Mouse (Mus musculus): Measurements from ENCODE around the gene Tnfaip6. TPM values are rescaled to one million over a fixed set of nuclear protein-coding genes. Genes with fewer than 3 reads are reported as not detected.
A peak's percentile ranks its signal among the peaks of the same experiment; 100 is the strongest.
"Not testable (repeated sequence)": the region's sequence is repeated elsewhere in the genome, so short reads cannot be mapped to it uniquely, and the experiment has no call there.

Gene Tnfaip6
- 46.7 and 52.5 TPM in 2 replicates for polyA plus RNA-seq (2015; fragmentation: Nextera tagmentation; extraction: Ambion mirVana)

DNA sequence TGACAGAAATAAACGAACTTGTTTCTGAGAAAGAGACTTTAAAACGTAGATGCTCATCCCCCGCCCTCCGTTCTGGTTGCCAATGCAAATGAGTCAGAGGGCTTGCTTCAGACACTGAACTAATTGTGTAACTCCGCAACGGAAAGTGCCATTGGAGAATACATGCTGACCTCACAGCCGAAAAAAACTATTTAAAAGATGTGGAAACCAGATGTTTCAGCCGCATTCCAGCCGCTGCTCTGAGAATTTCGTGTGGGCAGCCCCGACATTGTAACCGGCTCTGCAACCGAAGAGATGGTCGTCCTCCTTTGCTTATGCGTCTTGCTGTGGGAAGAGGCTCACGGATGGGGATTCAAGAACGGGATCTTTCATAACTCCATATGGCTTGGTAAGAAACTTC lies at the start of gene Tnfaip6:
Gene Tnfaip6, plus strand, starts transcription at position 128 of the 400 bp plus-strand sequence.
- Histone ChIP-seq H3K4me3 (peak within 1 kb of the TSS; percentile 51), H3K4me1 (peaks cover 8% of the 10 kb centered on the region), H3K27me3 (no peaks in the 10 kb centered on the region), H3K4me2 (peak within 1 kb of the TSS; percentile 54), H3K27ac (peak within 1 kb of the TSS; percentile 79), H3K36me3 (no peaks in the 10 kb centered on the region), H3K9ac (peak within 1 kb of the TSS; percentile 45; the same call in 1 of the 2 replicates), H3K9me3 (no peaks in the 10 kb centered on the region)
- peak; percentile 63; the same call in 1 of the 2 replicates for ATAC-seq (ENCODE audit: insufficient number of reproducible peaks, low FRiP score, low TSS enrichment, low read depth)
- WGBS, result under 1% methylated on average over 17 of the region's 17 CpGs

DNA sequence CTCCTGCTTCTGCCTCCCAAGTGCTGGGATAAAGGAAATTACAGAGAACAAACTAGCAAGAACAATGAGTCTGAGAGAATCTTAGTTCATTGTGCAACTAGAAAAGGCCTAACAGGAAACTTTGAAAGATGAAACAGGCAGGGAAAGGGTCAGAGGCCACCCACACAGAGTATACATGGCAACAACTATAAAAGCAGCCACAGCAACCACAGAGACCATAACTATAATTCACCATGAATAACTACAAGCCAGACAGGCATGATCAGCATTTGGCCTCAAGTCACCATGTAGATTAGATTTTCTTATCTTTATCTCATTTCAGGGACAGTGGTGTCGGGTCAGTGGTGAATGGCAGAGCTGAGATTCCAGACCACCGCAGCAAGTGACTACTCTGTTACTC lies 48.2 kb upstream of the Tnfaip6 start:
- Histone ChIP-seq H3K4me2 (no peak overlapping the region), H3K27ac (no peak overlapping the region), H3K9ac (no peak overlapping the region), H3K9me3 (no peaks in the 10 kb centered on the region), H3K36me3 (no peaks in the 10 kb centered on the region), H3K4me3 (no peak overlapping the region), H3K27me3 (no peaks in the 10 kb centered on the region), H3K4me1 (no peaks in the 10 kb centered on the region)
- 77% methylated on average over 2 of the region's 2 CpGs for WGBS
- ATAC-seq (ENCODE audit: insufficient number of reproducible peaks, low FRiP score, low TSS enrichment, low read depth), result no peak

DNA sequence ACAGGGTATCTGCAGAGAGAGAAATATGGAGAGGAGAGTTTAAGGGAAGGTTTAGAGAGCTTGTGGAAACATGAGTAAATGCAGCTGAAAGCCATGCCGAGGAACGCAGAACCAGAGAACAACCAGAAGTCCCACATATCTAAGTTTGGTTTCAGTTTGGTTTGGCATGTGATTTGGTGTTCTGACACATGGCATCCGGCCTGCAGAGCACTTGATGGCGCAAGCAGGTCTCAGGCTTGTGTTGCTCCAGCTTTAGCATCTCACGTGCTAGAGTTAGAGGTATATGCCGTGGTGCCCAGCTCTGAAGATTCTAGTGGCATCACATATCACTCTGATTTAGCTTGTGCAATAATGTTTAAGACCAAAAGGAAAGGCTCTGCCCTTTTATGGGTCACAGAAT lies 46.4 kb upstream of the Tnfaip6 start:
- WGBS, result 84% methylated on average over 6 of the region's 6 CpGs
- H3K27me3 ChIP-seq, result no peaks in the 10 kb centered on the region
- no peak overlapping the region for H3K4me3 ChIP-seq
- no peak overlapping the region for H3K27ac ChIP-seq
- ATAC-seq (ENCODE audit: insufficient number of reproducible peaks, low FRiP score, low TSS enrichment, low read depth), result no peak
- H3K4me2 ChIP-seq, result no peak overlapping the region
- no peaks in the 10 kb centered on the region for H3K4me1 ChIP-seq
- no peaks in the 10 kb centered on the region for H3K36me3 ChIP-seq
- no peaks in the 10 kb centered on the region for H3K9me3 ChIP-seq
- H3K9ac ChIP-seq, result no peak overlapping the region

DNA sequence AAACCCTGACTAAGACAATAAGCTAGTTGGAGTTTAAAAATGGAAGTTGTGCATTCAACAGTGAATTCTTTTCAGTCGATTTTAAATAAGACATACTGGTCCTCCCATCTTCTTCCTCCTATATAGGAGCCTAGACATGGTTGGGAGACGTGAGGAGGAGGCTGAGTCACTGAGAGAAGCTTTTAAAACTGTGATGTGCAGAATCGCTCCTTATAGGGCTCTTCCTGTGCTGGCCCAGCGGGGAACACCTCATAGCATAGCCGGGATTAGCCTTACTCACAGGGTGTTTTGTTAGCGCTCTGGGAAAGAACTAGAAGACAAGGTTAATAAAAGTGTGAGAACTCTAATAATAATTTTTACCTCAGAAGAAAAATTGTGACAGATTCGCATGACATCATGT lies 37.8 kb upstream of the Tnfaip6 start:
- no peaks in the 10 kb centered on the region for H3K36me3 ChIP-seq
- no peak overlapping the region for H3K9ac ChIP-seq
- no peaks in the 10 kb centered on the region for H3K27me3 ChIP-seq
- no peak overlapping the region for H3K4me3 ChIP-seq
- 52% methylated on average over 7 of the region's 7 CpGs for WGBS
- no peak for ATAC-seq (ENCODE audit: insufficient number of reproducible peaks, low FRiP score, low TSS enrichment, low read depth)
- no peaks in the 10 kb centered on the region for H3K4me1 ChIP-seq
- no peak overlapping the region for H3K27ac ChIP-seq
- H3K9me3 ChIP-seq, result no peaks in the 10 kb centered on the region
- H3K4me2 ChIP-seq, result no peak overlapping the region

DNA sequence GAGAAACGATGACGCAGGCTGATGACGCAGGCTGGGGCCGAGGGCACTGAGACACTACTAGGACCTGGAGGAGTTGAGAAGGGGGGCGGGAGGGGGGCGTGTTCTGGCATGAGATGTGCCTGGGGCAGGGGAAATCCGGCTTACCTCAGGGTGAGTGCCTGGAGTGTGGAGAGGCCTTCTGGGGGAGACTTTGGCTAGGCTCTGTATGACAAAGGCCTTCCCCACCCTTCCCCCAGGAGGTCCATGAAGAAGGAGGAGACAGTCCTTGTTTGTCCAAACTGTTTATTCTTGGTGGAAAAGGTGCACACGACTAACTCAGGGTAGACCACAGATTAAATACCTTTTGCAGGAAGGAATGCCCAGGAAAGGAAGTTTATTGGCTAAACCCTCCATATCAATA lies 36.3 kb upstream of the Tnfaip6 start:
- no peak for ATAC-seq (ENCODE audit: insufficient number of reproducible peaks, low FRiP score, low TSS enrichment, low read depth)
- 79% methylated on average over 8 of the region's 8 CpGs for WGBS
- H3K4me2 ChIP-seq, result no peak overlapping the region
- H3K4me1 ChIP-seq, result peaks cover 8% of the 10 kb centered on the region
- no peak overlapping the region for H3K4me3 ChIP-seq
- no peaks in the 10 kb centered on the region for H3K9me3 ChIP-seq
- H3K9ac ChIP-seq, result no peak overlapping the region
- H3K36me3 ChIP-seq, result no peaks in the 10 kb centered on the region
- H3K27me3 ChIP-seq, result no peaks in the 10 kb centered on the region
- H3K27ac ChIP-seq, result no peak overlapping the region

DNA sequence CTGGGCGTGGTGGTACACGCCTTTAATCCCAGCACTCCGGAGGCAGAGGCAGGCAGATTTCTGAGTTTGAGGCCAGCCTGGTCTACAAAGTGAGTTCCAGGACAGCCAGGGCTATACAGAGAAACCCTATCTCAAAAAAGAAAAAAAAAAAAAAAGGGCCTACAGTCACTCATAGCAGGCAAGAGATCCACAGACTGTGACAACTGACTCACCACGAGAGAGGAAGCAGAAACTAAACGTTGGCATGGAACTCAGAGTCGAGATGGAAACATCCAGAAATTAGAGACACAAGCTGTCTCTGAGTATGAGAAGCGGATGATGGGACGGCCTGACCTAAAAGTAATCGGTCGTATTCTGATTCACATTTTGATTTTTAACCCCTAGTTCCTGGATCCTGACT lies 35.5 kb upstream of the Tnfaip6 start:
- H3K27ac ChIP-seq; H3K9me3 ChIP-seq; H3K4me2 ChIP-seq; H3K9ac ChIP-seq; H3K36me3 ChIP-seq; ATAC-seq (ENCODE audit: insufficient number of reproducible peaks, low FRiP score, low TSS enrichment, low read depth); H3K27me3 ChIP-seq; H3K4me3 ChIP-seq: not testable (repeated sequence)
- 90% methylated on average over 10 of the region's 10 CpGs for WGBS
- peaks cover 13% of the 10 kb centered on the region for H3K4me1 ChIP-seq

DNA sequence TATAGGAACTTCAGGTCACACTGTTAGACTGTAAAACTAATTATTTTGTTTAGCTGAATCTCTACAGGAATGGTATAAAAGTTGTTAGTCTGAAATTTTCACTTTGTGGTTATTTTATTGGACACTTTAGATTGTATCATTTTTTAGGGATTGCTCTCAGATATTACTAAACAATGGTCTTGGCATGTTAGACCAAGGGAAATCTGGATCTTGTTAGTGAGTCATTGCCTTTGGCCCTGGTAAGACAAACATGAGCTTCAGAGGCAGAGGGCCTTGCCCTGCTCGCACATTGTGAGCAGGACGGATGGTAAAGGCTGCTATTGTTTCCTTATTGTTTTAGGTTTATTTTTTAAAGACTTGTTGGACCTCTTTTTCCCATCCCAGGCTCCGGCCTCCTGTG lies 31.4 kb upstream of the Tnfaip6 start:
- H3K4me1 ChIP-seq, result peaks cover 13% of the 10 kb centered on the region
- WGBS, result 35% methylated on average over 3 of the region's 3 CpGs
- no peaks in the 10 kb centered on the region for H3K36me3 ChIP-seq
- no peak overlapping the region for H3K4me3 ChIP-seq
- no peaks in the 10 kb centered on the region for H3K9me3 ChIP-seq
- H3K27me3 ChIP-seq, result no peaks in the 10 kb centered on the region
- H3K4me2 ChIP-seq, result no peak overlapping the region
- H3K27ac ChIP-seq, result no peak overlapping the region
- no peak overlapping the region for H3K9ac ChIP-seq
- no peak for ATAC-seq (ENCODE audit: insufficient number of reproducible peaks, low FRiP score, low TSS enrichment, low read depth)

DNA sequence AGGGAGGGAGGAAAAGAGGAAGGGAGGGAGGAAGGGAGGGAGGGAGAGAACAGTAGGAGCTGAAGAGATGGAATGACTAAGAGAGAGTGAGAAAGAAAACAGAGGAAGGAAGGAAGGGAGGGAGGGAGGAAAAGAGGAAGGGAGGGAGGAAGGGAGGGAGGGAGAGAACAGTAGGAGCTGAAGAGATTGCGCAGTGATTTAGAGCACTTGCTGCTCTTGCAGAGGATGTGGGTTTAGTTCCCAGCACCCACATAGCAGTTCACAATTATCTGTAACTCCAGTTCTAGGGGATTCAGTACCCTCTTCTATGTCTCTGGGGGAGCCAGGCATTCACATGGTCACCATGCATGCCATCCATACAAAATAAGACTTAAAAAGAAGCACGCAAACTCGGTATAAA lies 26.0 kb upstream of the Tnfaip6 start:
- H3K4me1 ChIP-seq; H3K27me3 ChIP-seq; ATAC-seq (ENCODE audit: insufficient number of reproducible peaks, low FRiP score, low TSS enrichment, low read depth); H3K36me3 ChIP-seq; H3K4me3 ChIP-seq; H3K27ac ChIP-seq; H3K4me2 ChIP-seq; H3K9me3 ChIP-seq; H3K9ac ChIP-seq: not testable (repeated sequence)
- WGBS, result 83% methylated on average over 3 of the region's 3 CpGs

DNA sequence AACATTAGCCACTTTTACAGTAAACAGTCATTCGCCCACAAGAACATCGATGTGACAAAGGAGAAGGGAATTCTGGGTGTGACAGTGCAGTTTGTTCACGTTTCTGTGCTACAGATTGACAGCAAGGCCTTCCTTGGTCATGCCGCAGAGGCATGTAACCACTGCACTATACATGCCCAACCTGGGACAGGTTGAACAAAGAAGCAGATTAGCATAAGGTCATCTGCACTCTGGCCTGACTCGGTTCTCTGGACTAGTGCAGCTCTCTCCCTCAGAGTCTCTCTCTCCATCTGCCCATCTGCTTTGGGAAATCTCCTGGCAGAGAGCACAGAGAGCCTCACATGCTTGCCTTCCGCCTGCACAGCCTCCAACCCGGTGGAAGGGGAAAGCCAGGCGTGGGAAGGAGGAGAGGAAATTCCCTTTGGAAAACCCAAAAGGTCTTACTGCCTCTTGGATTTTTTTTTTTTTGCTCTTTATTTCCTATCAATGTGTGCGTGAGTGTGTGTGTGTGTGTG lies 24.4 kb upstream of the Tnfaip6 start:
- no peak overlapping the region for H3K9ac ChIP-seq
- no peak overlapping the region for H3K4me2 ChIP-seq
- ATAC-seq (ENCODE audit: insufficient number of reproducible peaks, low FRiP score, low TSS enrichment, low read depth), result no peak
- no peaks in the 10 kb centered on the region for H3K9me3 ChIP-seq
- 73% methylated on average over 9 of the region's 9 CpGs for WGBS
- no peak overlapping the region for H3K27ac ChIP-seq
- no peaks in the 10 kb centered on the region for H3K27me3 ChIP-seq
- H3K4me1 ChIP-seq, result no peaks in the 10 kb centered on the region
- no peaks in the 10 kb centered on the region for H3K36me3 ChIP-seq
- no peak overlapping the region for H3K4me3 ChIP-seq

DNA sequence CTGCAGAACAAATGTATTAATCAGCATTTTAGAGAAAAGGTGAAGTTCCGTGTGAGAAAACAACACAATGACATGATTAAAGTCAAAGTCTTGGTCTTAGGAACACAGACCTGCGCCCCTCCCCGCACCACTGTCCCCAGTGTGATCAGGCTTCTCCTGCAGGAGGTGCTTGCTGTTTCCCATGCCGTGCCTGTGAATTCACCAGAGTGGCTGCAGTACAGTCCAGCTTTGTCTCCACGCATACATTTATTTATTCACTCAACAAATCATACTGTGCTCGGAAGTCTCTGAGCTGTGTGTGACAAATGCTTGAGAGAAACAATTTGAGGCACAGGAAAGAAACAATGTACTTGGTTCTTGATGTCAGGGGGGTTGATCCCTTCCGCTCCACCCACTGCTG lies 21.4 kb upstream of the Tnfaip6 start:
- H3K27ac ChIP-seq, result no peak overlapping the region
- no peak overlapping the region for H3K4me2 ChIP-seq
- no peaks in the 10 kb centered on the region for H3K36me3 ChIP-seq
- ATAC-seq (ENCODE audit: insufficient number of reproducible peaks, low FRiP score, low TSS enrichment, low read depth), result no peak
- no peaks in the 10 kb centered on the region for H3K4me1 ChIP-seq
- H3K27me3 ChIP-seq, result no peaks in the 10 kb centered on the region
- H3K4me3 ChIP-seq, result no peak overlapping the region
- H3K9ac ChIP-seq, result no peak overlapping the region
- no peaks in the 10 kb centered on the region for H3K9me3 ChIP-seq
- 58% methylated on average over 7 of the region's 7 CpGs for WGBS

DNA sequence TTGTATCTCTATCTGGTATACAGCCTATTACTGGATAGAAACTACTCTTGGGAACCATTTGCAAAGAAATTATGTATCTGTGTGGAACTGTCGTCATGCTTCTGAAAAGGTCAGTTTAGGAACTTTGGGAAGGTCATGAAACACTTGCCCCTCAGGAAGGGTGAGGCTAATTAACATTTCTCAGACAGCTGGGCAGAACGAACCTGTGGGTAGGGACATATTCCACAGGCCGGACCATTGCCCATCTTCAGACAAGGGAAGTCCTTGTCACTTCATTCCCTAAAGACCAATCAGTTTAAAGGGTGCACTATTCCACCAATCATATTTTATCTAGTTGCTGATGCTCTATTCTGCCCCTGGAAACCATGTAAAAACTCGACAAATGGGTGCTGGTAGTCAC lies 10.7 kb upstream of the Tnfaip6 start:
- H3K9me3 ChIP-seq, result no peaks in the 10 kb centered on the region
- 82% methylated on average over 4 of the region's 4 CpGs for WGBS
- ATAC-seq (ENCODE audit: insufficient number of reproducible peaks, low FRiP score, low TSS enrichment, low read depth), result no peak

DNA sequence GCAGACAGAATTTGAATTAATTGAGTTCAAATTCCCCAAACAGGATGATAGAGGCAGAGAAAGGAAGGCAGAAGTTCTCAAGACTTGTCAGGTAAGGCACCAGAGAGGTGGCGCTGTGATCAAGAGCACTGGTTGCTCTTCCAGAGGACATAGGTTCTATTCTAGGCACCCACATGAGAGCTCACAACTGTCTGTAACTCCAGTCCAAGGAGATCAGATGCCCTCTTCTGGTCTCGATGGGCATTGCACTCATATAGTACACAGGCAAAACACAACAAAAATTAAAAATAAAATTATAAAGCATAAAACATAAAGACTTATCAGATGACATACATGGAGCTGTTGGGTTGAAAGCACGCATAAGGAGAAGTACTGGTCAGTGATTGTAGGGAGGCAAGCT lies 8.4 kb upstream of the Tnfaip6 start:
- Histone ChIP-seq H3K9me3 (no peaks in the 10 kb centered on the region), H3K4me3 (no peak overlapping the region), H3K9ac (no peak overlapping the region), H3K4me1 (no peaks in the 10 kb centered on the region), H3K4me2 (no peak overlapping the region), H3K27me3 (no peaks in the 10 kb centered on the region), H3K36me3 (no peaks in the 10 kb centered on the region), H3K27ac (no peak overlapping the region)
- WGBS, result 82% methylated on average over 3 of the region's 3 CpGs
- ATAC-seq (ENCODE audit: insufficient number of reproducible peaks, low FRiP score, low TSS enrichment, low read depth), result no peak

More for the DNA sequence above, 10.7 kb upstream of the Tnfaip6 start:
- Histone ChIP-seq H3K4me3 (no peak overlapping the region), H3K36me3 (no peaks in the 10 kb centered on the region), H3K4me1 (no peaks in the 10 kb centered on the region), H3K9ac (no peak overlapping the region), H3K27ac (no peak overlapping the region), H3K27me3 (no peaks in the 10 kb centered on the region), H3K4me2 (no peak overlapping the region)

DNA sequence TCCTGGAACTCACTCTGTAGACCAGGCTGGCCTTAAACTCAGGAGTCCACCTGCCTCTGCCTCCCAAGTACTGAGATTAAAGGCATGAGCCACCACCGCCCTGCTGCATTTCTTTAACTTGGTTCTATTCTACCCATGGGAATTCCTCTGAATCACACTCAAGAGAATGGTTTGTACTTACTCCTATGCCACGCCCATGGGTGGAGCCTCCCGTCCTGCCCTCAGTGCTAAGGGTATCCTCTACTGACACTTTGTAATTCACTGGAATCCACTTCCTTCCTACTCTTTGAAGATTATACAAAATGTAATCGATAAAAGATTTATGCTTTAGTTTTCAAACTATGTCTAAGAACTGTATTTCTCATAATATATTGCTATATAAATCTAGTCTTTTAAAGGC lies 6.3 kb upstream of the Tnfaip6 start:
- no peaks in the 10 kb centered on the region for H3K27me3 ChIP-seq
- no peak overlapping the region for H3K4me3 ChIP-seq
- no peak overlapping the region for H3K9ac ChIP-seq
- no peaks in the 10 kb centered on the region for H3K9me3 ChIP-seq
- no peaks in the 10 kb centered on the region for H3K36me3 ChIP-seq
- H3K4me2 ChIP-seq, result no peak overlapping the region
- 74% methylated on average over 4 of the region's 4 CpGs for WGBS
- H3K27ac ChIP-seq, result no peak overlapping the region
- no peak for ATAC-seq (ENCODE audit: insufficient number of reproducible peaks, low FRiP score, low TSS enrichment, low read depth)
- no peaks in the 10 kb centered on the region for H3K4me1 ChIP-seq

All from limb, embryonic 15.5 days (tissue).